Mouse (Mus musculus): ENCODE results near the gene Trim17.
A peak's percentile ranks its signal among the peaks of the same experiment; 100 is the strongest.

Gene Trim17

DNA sequence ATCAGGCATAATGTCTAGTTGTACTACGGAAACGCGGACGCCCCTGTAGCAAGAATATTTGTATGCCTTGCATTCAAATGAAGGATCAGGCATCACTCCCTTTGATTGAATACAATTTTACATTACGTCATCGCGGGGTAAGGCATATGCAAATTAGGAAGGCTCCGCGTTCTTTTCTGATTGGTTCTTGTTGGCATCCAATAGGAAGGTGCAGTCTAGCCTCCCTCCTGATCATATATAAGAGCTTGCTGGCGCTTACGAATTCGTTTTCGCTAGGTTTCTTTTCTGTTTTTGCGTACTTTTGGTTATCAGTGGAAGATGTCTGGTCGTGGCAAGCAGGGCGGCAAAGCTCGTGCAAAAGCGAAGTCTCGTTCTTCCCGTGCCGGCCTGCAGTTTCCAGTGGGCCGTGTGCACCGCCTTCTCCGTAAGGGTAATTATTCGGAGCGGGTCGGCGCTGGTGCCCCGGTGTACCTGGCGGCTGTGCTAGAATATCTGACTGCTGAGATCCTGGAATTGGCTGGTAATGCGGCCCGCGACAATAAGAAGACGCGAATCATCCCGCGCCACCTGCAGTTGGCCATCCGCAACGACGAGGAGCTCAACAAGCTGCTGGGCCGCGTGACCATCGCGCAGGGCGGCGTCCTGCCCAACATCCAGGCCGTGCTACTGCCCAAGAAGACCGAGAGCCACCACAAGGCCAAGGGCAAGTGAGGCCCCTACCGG, at the start of gene Trim17, which contains the start of gene Hist3h2a:
Gene Trim17 (plus strand): TSS at position 266 of the 723 bp plus-strand sequence.
Gene Hist3h2a (plus strand): TSS at position 266 of the 723 bp plus-strand sequence.
- DNase-seq (ENCODE audit: low read depth, low spot score): peak; percentile 94

DNA sequence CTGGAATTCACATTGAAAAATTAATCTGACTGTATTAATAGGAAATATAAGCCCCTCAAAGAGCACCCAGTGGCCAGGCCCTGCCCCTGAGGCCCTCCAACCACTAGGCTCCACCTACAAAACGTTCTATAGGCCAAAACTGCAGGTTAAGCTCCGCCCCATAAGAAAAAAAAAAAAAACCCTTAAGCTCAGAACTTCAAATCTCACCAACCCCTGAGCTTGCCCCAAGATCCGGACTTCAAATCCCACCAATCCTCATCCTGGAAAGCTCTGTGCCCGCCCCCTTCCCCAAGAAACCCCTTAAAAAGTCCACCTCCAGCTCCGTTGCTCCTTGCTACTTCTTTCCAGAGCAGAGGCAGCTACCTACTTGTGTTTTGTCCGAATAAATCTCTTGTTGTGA, 49.6 kb upstream of the Trim17 start:
- DNase-seq (ENCODE audit: low read depth, low spot score): peak; percentile 56

DNA sequence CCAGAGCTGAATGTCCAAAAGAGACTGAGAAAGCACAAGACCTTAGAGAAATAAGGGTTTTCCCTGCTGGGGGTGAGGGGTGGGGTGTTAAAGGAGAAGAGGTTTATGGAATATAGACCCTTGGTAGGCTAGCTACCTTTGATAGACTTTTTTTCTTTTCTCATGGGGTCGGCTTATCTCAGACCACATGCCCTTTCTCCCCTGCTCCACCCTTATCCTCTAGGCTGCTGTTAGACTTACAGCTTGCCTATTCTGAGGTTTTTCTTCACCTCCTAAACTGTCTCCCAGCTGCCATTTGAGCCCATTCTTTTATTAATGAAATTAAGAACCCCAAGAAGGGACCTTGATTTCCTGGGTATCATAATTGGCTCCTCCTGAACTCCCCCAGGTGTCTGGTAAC, 40.7 kb upstream of the Trim17 start:
- no peak for DNase-seq (ENCODE audit: low read depth, low spot score)

DNA sequence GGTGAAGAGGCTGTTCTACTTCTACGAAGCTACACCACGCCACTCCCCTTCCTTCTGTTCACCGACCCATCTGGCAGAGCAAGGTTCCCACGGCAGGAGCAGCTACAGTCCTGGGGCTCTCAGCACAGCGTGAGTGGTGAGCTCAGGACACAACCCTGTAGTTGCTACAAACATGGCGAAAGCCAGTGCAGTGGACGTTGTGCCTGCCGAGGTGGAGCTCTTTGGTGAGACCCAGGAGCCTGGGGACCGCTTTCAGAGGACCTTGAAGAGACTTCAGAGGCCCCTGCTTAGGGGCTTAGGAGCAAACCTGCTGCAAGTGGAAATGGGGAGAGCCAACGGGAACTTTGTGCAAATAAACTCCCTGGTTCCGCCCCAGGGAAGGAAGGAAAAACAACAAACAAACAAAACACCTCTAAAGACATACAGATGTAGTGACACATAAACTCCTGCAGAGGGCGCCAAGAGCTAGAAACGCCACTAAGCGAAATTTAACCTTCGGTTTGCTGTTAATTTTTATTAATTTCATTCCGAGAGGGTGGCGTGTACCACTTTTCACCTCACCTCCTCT, 39.9 kb upstream of the Trim17 start:
- peak; percentile 75 for DNase-seq (ENCODE audit: low read depth, low spot score)

DNA sequence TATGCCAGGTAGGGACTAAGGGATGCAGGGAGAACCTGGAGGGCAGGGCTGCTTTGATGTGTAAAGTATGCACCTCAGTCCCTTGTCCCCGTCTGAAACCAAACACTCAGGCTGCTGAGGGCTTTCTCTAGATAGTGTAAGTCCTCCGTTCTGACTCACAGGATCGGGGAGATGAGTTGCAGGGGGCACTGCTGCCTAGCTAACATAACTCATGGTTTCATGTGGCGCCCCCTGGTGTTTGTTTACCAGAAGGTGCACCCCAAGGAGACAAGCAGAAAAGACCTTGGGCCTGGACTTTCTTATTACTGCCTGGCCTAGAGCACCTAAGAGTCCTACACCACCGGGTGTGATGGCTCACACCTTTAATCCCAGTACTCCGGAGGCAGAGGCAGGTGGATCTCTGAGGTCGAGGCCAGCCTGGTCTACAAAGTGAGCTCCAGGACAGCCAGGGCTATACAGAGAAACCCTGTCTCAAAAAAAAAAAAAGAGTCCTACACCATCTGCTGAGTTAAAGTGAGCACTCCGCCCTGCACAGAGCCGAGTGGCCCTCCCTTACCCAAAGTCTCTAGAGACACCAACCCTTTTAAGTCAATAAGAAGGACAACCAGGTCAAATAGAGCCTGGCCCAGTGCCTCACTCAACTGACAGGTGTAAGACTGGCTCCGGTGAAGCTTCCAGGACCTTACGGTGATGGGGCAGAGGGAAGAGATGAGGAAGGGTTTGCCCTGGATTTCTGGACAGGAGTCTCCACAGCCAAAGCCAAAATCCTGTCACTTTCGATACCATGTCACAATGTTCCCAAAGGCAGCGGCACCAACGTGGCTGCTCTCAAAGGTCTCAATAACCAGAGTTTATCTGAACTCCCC, 37.4 kb upstream of the Trim17 start:
- peak; percentile 85 for DNase-seq (ENCODE audit: low read depth, low spot score)

DNA sequence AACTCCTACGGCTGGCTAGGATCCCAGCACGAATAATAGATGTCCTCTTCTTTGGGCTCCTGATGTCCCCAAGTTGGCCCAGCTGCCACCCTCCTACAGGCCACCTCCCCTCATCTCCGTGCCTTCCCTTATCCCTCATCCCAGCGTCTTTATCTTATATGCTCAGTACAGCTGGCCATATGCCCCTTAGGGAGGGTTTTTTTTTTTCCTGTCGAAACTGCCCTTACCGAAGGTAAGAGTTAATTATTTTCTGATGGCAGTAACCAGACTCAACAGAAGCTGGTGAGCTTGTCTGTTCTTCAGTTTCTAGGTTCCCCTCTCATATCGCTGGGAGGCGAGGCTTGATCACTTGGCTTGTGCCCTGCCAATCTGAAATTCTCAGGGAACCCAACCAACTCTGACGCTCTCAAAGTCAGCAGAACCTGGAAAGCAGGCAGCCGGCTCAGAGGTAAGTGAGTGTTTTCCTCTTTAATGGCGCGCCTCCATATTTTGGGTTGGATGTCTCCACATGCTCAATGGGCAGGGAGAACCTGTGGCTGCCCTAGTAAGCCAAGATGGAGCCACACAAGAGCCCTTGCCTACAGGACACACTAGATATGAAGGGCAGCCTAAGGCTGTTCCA, 36.6 kb upstream of the Trim17 start, which contains the start of gene Btnl10:
Gene Btnl10 (plus strand): TSS at position 164 of the 622 bp plus-strand sequence.
- no peak for DNase-seq (ENCODE audit: low read depth, low spot score)

DNA sequence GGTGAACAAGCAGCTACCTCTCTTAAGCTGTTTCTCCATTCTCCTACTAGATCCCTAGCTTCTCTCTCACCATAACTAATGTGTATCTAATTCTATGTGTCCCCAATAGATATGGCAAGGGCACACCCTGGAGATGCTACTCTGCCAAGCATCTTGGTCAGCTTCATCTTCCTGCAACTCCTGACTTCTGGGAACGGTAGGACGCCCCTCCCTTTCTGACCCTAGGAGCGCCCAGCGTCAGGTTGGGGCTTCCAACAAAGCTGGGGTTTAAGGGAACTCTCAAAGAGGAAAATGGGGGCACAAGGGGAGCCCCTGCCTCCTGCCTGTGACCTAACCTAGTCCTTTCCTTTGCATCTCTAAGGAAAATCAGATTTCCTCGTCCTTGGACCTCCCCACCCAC, 35.7 kb upstream of the Trim17 start:
- DNase-seq (ENCODE audit: low read depth, low spot score): no peak

DNA sequence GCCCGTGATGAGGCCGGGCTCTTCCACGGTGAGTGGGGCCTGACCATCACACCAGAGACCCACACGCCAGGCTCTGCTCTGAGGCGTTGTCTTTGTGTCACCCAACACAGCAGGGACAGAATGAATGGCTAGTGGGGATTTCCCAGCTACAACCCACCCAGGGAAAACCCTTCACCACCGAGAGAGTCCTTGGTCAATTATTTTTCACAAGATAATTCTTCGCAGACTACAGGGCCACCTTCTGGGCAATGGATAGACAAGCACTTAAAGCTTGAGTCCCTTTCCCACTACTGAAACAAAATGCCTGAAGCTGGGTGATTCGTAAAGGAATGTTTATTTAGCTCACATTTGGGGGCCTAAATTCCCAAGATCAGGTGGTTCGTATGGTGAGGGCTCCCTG, 32.1 kb upstream of the Trim17 start:
- no peak for DNase-seq (ENCODE audit: low read depth, low spot score)

DNA sequence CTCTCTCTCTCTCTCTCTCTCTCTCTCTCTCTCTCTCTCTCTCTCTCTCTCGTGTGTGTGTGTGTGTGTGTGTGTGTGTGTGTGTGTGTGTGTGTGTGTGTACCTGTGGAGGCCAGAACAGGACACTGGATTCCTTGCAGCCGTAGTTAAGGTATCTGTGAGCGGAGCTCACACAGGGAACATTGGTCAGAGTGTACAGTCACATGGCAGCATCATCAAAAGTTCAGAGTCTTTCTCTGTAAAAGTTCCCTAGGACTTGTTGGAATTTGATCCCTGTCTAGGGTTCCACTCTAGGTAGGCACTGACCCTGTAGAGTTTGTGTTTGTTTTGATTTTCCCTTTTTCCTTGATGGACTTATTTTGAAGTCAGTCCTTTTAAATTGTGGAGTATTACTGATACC, 27.8 kb upstream of the Trim17 start:
- DNase-seq (ENCODE audit: low read depth, low spot score): no peak

DNA sequence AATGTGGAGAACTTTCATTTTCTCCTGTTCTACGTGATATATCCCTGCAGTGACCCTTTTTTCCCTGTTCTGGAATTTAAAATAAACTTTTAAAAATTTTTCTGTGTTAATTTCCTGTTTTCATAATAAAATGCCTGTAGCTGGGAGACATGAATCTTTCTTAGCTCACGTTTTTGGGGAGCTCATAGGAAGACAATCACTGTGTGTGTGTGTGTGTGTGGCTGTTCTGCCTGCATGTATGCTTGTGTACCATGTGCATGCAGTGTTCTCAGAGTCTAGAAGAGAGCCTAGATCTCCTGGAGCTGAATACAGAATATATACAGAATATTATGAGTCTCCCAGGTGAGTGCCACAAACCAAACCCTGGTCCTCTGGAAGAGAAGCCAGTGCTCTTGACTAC, 27.4 kb upstream of the Trim17 start:
- DNase-seq (ENCODE audit: low read depth, low spot score): no peak

DNA sequence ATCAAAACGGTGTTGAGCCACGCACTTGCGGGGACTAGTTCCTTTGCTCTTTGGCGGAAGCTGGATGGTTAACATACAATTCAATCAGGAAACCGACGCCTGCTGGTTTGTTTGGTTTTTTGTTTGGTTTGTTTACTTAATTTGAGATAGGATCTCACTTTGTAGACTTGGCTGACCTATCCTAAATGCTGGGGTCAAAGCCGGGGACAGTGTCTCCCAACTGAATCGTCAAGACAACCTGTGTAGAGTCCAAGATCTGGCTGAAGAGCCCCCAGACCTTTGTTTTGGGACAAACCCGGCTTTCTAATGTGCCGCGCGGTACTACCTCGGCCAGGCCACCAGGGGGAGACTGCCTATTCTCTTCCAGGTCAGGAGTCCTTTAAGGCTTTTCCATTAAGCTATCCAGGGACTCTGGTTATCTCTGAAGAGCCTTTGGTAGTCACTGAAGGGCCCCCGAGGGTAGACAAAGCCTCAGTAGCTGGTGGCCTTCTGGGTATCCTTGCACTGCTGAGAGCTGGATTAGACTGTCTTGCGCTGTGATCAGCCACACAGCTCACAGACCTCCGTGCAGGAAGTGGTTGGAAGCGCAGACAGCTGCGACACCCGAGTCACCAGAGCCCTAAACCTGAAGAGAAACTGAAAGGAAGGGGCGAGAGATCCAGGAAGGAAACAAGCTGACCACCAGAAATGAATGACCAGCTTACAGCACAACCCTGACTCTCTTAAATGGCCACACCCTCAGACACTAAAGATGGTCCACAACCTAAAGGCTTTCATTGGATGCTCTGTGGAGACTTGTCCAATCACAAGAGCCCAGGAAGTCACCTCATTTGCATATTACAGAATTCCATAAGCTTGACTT, 26.5 kb upstream of the Trim17 start:
- DNase-seq (ENCODE audit: low read depth, low spot score): peak; percentile 87

DNA sequence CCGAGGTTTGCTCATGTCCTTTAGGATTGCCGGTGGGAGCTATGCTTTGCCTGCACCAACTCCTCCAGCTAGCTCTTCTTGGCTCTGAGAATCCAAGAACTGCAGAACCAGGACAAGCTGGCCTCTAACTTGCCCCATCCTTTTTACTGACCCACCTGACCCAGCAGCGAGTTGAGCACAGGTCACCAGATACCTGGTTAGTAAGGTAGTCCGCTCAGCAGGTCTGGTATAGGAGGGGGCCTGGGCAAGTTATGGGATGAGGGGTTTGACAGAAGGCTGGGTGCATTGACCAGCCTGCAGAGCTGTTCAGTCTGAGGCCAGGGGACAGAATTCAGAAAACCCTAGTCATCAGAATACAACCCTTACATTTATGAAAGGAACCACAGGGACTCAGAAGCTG, 25.4 kb upstream of the Trim17 start:
- no peak for DNase-seq (ENCODE audit: low read depth, low spot score)

DNA sequence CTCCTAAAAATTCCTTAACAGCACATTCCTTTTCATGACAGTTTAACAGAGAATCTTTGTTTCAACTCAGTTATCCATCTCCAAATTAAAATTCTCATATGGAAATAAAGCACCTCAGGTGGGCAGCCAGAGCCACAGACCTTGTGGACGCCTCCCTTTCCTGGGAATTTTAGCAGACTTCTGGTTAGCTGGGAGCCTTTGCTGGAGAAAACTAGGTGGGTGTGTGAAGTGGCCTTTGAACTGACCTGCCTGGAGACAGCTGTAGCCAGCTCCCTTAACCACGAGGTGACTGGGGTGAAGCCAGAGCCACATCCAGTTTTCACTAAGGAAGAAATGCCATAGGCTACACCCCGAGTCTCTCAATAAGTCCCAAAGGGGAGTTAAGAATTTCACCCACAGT, 24.8 kb upstream of the Trim17 start:
- DNase-seq (ENCODE audit: low read depth, low spot score): no peak

DNA sequence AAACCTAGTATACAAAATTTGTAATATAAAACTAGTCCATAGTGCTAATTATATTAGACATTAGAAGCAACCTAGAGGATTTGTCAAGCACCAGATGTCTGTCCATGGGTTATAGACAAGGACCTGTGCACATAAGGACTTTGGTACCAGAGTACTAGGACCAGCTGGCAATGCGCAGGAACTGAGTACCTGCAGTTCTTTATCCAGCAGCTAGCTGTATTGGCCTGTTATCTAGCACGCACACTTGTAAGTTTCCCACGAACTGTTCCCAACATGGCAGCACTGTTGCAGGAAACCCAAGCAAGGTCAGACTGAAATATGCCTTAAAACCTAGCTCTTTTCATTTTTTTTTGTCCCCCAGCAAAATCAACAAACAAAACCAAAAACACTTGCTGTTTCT, 24.2 kb upstream of the Trim17 start:
- DNase-seq (ENCODE audit: low read depth, low spot score): no peak

DNA sequence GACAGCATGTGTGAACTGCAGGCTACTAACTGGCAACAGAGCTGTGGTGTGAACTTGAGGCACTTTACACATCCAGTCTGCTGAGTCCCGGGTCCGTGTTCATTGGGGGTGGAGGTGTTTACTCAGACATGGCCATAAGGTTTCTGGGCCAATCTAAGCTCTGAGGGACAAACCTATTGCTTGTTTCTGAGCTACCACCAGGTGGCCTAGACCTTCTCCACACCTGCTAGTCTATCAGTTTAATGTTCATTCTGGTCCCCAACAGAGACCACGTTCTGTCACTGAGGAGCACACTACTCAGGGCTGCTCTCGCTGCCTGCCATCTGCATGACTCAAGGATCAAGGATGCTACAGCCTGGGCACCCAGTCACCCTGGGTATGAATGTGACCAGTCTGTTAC, 22.9 kb upstream of the Trim17 start:
- peak; percentile 56 for DNase-seq (ENCODE audit: low read depth, low spot score)

DNA sequence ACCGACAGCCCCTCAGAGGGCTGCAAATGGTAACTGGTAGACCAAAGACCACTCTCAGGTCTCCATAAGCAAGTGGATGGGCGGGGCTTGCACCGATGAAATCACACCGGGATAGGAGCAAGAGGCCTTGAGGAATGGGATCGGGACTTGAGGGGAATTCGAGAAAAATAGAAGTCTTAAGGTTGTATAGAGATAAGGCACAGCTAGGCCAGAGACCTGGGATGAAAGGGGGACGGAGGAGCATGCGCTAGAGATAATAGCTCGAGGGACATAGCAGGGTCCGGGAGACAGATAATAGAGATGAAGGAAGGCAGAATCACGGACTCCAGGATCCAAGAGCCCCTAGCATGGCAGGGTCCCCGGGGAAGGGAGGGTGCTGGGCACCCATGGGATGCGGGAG, 16.6 kb upstream of the Trim17 start:
- no peak for DNase-seq (ENCODE audit: low read depth, low spot score)

DNA sequence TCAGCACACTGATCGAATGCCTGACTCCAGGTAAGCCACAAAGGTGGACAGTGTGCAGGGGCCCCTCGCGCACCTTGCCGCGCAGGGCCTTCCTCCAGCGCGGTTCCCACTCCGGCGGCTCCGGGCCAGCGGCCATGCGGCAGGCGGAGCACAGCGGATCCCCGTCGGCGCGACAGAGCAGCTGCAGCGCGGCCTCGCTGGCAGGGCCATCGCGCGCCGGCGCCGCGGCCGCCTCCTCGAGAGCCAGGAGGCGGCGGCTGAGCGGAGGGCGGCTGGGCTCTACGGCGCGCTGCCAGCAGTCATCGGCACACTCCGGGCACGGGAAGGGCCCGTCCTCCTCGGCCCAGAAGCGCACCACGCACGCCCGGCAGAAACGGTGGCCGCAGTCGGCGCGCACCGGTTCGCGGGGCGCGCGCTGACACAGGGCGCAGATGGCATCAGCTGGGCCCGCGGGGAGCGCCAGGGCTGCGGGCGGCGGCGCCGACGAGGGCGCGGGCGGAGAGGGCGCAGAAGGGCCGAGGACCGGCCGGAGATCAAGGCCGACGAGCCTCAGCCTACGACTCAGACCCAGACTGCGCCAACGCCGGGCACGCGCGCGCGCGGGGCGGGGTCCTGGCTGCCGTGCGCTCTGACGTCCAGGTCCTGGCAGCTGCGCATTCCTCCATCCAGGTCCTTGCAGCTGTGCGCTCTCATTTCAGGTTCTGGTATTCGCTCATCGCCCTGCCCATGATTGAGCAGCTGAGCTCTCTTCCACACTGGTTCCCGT, 16.0 kb upstream of the Trim17 start, which contains the start of gene Rnf187:
Gene Rnf187 (minus strand): TSS at position 595 of the 766 bp plus-strand sequence.
- peak; percentile 95 for DNase-seq (ENCODE audit: low read depth, low spot score)

DNA sequence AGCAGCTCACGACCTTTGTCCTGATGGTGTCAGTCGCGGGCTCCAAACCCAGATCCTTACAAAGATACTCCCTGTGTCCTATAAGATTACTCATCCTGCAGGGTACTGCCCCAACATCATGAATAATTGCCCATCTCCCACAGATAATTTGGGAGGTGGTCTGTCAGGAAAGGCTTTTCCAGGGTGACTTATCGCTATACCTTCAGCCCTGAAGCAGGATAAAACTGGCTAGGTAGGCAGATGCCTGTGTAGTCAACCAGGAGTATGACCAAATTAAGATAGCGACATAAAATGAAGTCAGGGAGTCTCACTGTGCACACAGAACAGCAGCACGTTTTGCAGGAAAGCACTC, 15.4 kb upstream of the Trim17 start:
- no peak for DNase-seq (ENCODE audit: low read depth, low spot score)

DNA sequence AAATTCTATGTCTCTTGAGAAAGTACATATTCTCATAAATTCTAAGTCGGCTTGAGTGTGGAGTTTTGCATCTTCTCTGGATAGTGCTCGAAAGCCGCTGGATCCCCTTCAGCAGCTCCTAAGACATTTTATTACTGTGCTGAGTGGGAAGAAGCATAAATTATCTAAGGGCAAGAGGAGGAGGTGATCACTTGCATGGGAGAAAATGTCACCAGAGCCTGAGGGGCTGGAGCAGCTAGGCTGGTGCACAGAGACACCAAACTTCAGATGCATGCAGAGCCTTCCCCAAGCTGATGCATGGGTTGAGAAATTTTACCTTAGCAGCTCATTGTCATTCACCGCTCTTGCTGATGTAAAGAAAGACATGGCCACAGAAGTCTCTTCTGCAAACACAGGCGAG, 10.3 kb upstream of the Trim17 start:
- DNase-seq (ENCODE audit: low read depth, low spot score): no peak

DNA sequence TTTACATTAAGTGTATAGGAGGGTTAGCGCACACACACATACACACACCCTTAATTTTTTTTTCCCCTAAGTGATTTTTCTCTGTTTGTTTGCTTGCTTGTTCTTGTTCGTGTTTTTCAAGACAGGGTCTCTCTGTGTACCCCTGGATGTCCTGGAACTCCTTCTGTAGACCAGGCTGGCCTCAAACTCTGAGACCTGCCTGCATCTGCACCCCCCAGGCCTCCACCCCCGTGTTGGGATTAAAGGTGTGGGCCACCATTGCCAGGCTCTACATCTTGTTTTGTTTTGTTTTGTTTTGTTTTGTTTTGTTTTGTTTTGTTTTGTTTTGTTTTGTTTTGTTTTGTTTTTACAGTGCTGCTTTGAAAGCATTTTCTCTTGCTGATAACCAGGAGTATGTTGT, 7.2 kb upstream of the Trim17 start:
- DNase-seq (ENCODE audit: low read depth, low spot score): no peak
